Mouse (Mus musculus): ENCODE measurements around the gene Rnasel.

Rnasel gene

DNA sequence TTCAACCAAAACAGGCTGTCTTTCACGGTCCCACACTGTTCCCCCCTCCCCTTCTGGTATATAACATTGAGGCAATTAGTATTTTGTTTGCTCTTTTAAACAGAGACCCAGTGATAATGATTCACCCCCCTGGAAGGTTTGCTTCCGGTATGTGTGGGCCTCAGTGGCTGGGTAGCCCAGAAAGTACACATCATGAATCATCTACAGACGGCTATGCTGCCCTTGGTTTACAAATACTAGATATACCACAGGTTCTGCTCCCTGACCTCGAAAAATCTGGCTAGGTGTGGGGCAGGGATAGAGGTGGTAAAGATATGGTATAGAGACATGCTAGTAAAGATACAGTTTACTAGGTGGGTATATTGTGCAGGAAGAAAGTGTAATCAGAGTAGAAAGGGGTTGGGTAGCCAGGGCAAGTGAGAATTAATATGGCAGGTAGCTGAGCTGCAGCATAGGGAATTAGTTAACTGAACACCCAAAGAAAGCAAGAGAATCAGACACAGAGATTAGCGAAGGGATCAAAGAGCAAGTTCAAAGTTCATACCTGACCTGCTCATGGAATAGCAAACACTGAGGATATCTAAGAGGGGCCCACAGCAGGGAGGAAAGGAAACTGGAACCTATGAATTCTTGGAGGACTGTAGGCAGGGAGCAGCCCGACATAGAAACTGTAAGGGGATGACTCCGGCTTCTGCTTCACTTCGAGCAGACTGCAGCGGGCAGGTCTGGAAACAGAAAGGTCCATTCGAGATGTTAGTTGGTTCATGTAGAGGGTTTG lies 21.0 kb downstream of the Rnasel start:
- no peak for DNase-seq

DNA sequence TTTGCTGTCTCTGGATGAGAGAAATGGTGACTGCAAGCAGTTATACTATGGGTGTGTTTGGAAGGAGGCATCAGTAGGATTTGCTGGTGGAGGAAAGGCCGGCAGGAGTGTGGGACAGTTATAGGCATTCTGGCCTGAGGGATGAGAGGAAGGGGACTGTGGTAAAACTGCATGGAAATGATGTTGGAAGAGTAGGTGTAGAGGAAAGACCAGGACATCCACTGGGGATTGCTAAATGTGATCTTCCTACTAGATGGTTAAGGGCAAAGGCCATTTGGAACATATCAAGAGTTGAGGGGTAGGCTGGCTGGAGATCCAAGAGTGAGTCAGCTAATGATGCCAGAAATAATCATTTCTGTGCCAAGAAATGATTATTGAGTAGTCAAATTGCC lies 21.5 kb downstream of the Rnasel start:
- no peak for DNase-seq

DNA sequence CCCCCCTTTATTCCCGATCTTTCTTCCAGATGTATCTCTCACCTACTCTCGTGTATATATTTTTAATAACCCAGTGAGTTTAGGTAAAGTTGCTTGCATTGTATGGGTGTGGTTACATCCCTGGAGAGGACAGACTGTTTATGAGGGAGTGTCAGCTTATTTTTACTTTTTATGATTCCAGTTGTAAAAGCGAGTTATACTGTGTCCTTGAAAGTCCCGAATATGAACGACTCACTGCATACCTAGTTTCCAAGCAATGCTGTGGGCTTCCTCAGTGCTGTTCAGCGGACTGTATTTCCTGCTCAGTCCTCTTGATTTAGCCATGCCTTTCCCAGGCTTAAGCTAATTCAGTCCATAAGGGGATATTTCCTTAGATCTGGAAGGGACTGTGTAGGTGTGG lies 25.9 kb downstream of the Rnasel start:
- DNase-seq = no peak

DNA sequence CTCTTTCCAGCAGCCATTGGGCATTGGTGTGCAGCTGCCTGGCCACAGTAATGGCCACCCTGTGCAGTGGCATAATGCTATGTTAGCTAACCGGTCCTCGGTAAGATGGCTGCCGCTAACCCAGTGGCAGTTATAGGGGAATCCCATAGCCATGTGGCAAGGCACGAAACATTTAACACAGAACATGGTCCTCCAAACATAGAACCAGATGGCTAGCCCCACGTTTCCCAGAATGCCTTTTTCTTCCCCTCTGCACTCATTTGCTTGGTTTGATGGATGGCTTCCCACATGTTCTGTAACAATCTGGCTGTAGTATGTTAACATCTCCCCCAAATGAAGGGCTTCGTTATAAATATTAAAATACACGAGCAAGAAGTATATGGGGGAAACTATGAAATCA lies 27.0 kb downstream of the Rnasel start:
- no peak for DNase-seq

DNA sequence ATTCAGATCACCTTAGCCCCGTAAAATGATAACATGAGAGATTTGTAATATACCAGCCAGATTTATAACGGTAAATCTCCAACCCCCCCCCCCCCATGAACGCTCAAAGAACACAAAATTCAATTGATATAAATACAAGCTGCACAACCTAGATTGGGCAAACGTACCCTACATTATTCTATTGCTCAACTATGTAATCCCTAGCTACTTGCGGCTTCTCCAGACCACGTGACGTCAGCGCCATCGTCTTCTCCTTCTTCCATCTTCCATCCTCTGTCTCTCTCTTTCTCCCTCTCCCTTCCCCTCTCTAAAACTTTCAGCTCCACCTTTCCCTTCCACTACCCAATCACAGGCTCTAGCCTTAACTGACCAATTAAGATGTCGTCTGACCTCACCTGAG lies 29.0 kb downstream of the Rnasel start:
- DNase-seq = no peak

DNA sequence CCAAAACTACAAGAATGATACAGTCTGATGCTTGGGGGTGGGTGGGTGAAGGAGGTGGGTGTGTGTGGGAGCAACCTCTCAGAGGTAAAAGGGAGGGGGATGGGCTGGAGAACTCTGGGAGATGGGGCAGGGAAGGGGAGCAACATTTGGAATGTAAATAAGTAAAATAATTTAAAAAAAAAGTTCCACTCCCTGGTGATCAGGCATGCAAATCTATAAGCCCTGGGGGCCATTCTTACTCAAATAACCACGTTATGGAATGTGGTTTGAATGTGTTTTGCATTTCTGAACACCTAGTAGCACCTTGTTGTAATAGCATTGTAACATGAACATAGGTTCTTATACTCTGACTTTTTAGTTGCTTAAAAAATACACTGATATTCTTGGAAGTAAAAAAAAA lies 34.1 kb downstream of the Rnasel start:
- DNase-seq = no peak

DNA sequence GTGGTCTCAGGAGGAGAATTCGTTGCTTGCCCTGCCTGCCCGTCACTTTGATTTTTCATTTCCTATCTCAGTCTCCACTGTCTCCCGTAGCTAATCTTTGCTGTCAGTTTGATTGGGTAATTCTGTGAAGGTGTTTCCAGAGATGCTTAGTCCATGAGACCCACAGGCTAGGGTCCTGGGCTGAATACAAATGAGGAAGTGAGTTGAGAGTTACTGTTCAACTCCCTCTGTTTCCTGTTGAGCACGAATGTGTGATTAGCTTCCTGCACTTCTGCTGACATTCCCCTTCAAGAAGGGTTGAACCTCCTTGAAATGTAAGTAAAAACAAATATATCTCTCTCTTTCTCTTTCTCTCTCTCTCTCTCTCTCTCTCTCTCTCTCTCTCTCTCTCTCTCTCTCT lies 36.4 kb downstream of the Rnasel start:
- no peak for DNase-seq

DNA sequence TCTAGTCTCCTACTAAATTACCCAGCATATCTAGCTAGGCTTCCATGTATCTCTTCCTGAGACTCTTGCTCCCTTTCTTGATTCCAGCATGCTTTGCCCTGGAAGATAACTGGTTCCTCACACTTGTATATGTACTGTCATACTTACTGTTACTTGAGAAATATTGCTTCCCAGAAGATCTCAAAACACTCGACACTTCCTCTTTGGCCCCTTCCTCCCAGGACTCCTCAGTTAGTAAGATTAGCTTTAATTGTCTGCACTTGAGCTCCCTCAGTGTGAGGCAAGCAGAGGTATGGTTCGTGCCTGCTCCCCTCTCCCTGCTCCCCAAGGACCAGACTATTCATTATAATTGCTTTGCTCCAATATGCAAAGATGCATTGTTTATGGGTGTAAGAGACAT lies 41.5 kb downstream of the Rnasel start:
- no peak for DNase-seq

DNA sequence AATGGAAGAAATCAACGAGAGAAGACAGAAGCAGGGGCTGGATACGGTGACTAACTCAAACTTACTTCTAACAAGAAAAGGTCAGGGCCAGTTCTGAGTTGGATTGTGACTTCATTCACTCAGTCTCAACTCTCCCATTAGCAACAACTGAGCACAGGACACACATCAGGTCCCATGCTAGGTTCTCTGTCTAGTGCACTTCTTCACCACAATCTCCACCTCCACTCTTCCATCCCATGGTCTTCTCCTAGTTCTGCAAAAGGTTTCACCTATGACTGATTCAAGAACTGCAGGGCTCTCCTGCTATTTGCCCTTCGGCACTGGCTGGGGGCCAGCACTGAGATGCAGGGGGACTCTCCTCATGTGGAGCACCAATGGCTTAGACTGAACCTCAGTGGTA lies 45.0 kb downstream of the Rnasel start:
- DNase-seq = no peak

DNA sequence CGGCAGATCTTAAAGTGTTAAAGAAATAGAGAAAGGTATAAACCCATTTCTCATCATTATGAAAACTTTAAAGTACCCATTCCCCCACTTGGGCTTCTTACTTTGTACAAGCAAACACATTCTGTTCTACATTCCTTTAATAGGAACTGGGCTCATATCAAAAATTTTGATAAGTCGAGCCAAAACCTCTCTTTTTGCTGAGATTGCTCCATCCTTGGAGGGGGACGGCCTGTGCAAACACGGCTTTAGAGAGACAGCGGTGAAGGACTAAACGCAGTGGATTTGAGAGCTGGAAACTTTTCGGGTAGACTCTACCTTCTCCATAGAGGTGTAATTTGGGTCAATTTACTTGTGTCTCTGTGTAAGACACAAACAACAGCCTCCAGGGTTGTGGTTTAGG lies 53.5 kb downstream of the Rnasel start:
- no peak for DNase-seq

DNA sequence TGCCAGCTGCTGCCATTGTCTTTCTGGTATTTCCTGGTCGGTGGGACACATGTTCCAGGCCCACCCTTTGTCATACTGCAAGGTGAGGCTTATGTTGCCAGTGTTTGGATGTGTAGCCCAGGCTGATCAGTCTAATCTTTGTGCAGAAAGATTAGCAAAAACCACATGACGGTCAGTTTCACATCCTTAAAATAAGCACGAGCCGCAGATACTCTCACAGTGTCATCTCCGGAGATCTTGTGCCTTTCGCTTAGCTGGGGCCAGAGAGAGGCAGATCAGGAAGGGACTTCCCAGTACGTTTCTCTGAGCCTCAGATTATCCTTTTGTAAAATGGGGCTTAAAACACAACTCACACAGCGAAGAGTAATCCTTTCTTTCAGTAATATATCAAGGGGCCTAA lies 54.3 kb downstream of the Rnasel start:
- DNase-seq = no peak

DNA sequence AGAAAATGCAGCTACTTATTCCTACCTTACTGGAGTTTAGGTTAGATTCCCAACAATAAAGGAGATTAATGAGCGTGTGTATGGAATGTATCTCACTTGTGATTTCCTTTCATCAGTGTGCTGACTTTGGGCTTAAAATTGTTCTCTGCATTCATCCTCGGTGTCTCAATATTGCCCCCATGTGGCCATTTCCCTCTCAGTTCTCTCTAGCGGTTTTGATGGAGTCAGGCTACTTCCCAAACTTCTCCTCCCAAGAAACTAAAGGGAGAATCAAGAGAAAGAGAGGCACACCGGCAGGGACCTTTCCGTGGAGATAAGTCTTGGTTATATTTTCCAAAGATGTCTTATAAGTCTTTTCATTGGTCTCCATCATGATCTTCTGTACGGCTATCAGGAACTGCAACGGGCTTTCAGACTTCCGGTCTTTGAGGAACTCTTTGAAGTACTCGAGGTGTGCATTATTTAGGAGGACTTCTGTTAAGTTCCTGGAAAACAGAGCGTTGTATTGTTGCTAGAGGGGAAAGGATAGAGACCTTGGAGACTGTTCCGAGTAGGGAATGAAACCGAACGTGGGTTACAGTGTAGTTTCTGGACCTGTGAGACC lies 58.3 kb downstream of the Rnasel start:
- DNase-seq = peak; percentile 11 to 33
